ENCODE assay signal across 7 mouse cellular contexts in genomic region chr11:106255685-106256451, GRCm38 (mm10). TPM values are rescaled to one million over a fixed set of nuclear protein-coding genes. Genes with fewer than 3 reads are reported as not detected.
DNase-seq lines count a peak whose midpoint lies in the region; ATAC-seq lines count a peak whose summit lies in the region.

TSS of gene Ftsj3 (minus strand) at chr11:106256079.
TSS of gene Psmc5 (plus strand) at chr11:106256154.

- DNase-seq in adrenal gland, postnatal 14 days: peak; percentile 99
- peak; percentile 98 for DNase-seq in embryonic facial prominence, embryonic 11.5 days (ENCODE audit: low spot score)
- peak; percentile 99 for DNase-seq in heart, adult 11 months
- peak; percentile 99 for DNase-seq in kidney, adult 18-20 months
- peak; percentile 97 for DNase-seq in limb, embryonic 11.5 days (ENCODE audit: low spot score)
- DNase-seq in midbrain, embryonic 14.5 days: peak; percentile 99
- DNase-seq in spleen, adult 18-20 months: peak; percentile 94 to 99

- H3K4me3 ChIP-seq in embryonic facial prominence, embryonic 11.5 days (ENCODE audit: low read depth, low read length): peak within 1 kb of the TSS; percentile 59
- peak within 1 kb of the TSS; percentile 93 for H3K4me3 ChIP-seq in limb, embryonic 11.5 days (ENCODE audit: low read depth, low read length)
- peak within 1 kb of the TSS; percentile 84 for H3K4me3 ChIP-seq in midbrain, embryonic 14.5 days (replicated peaks; ENCODE audit: low read depth, low read length)

- peaks cover 8% of the 10 kb centered on the region for H3K36me3 ChIP-seq in embryonic facial prominence, embryonic 11.5 days (replicated peaks; ENCODE audit: control insufficient read depth, insufficient read depth, low read depth, low read length)
- peaks cover 33% of the 10 kb centered on the region for H3K36me3 ChIP-seq in limb, embryonic 11.5 days (ENCODE audit: control insufficient read depth, insufficient read depth, low read length)
- peaks cover 54% of the 10 kb centered on the region for H3K36me3 ChIP-seq in midbrain, embryonic 14.5 days (ENCODE audit: control insufficient read depth, insufficient read depth, low read length)

- H3K4me2 ChIP-seq in embryonic facial prominence, embryonic 11.5 days (ENCODE audit: low read depth, low read length): peak within 1 kb of the TSS; percentile 90
- peak within 1 kb of the TSS; percentile 86 for H3K4me2 ChIP-seq in limb, embryonic 11.5 days (ENCODE audit: low read depth, severe bottlenecking)
- peak within 1 kb of the TSS; percentile 97 for H3K4me2 ChIP-seq in midbrain, embryonic 14.5 days (ENCODE audit: low read length)

- peak; percentile 86 for ATAC-seq in embryonic facial prominence, embryonic 11.5 days (replicated peaks; ENCODE audit: insufficient number of reproducible peaks, low FRiP score, low TSS enrichment, low read depth)
- peak; percentile 91 for ATAC-seq in limb, embryonic 11.5 days (ENCODE audit: insufficient number of reproducible peaks, low FRiP score, low TSS enrichment, low read depth)
- peak; percentile 96 for ATAC-seq in midbrain, embryonic 14.5 days (ENCODE audit: low FRiP score, low TSS enrichment)

- H3K9ac ChIP-seq in embryonic facial prominence, embryonic 11.5 days (replicated peaks; ENCODE audit: low read length): peak within 1 kb of the TSS; percentile 65
- H3K9ac ChIP-seq in limb, embryonic 11.5 days (ENCODE audit: low read length): peak within 1 kb of the TSS; percentile 91
- H3K9ac ChIP-seq in midbrain, embryonic 14.5 days (replicated peaks; ENCODE audit: low read length): peak within 1 kb of the TSS; percentile 74

- no peak within 1 kb of the TSS for H3K27ac ChIP-seq in embryonic facial prominence, embryonic 11.5 days (replicated peaks; ENCODE audit: low read depth, low read length)
- 0 out of 2 replicates have a peak within 1 kb of the TSS, but pooled peaks have one; percentile 21 for H3K27ac ChIP-seq in limb, embryonic 11.5 days (replicated peaks; ENCODE audit: low read depth, low read length)
- peak within 1 kb of the TSS; percentile 75 for H3K27ac ChIP-seq in midbrain, embryonic 14.5 days (replicated peaks; ENCODE audit: low read depth, low read length)

- no peaks in the 10 kb centered on the region for H3K27me3 ChIP-seq in embryonic facial prominence, embryonic 11.5 days (ENCODE audit: control insufficient read depth, insufficient read depth, low read length)
- H3K27me3 ChIP-seq in limb, embryonic 11.5 days (ENCODE audit: control insufficient read depth, insufficient read depth, low read length): no peaks in the 10 kb centered on the region
- H3K27me3 ChIP-seq in midbrain, embryonic 14.5 days (ENCODE audit: control insufficient read depth, insufficient read depth, low read length): no peaks in the 10 kb centered on the region

- WGBS in embryonic facial prominence, embryonic 11.5 days: under 1% methylated on average over 42 of the region's 42 CpGs
- WGBS in limb, embryonic 11.5 days: under 1% methylated on average over 42 of the region's 42 CpGs
- under 1% methylated on average over 42 of the region's 42 CpGs for WGBS in midbrain, embryonic 14.5 days

- H3K4me1 ChIP-seq in embryonic facial prominence, embryonic 11.5 days (ENCODE audit: control insufficient read depth, insufficient read depth, low read length): 0 out of 2 replicates have a peak, but pooled peaks cover 2% of the 10 kb centered on the region
- peaks cover 13% of the 10 kb centered on the region for H3K4me1 ChIP-seq in limb, embryonic 11.5 days (ENCODE audit: control insufficient read depth, insufficient read depth, low read length)
- H3K4me1 ChIP-seq in midbrain, embryonic 14.5 days (ENCODE audit: control insufficient read depth, insufficient read depth, low read length): peaks cover 21% of the 10 kb centered on the region

- no peaks in the 10 kb centered on the region for H3K9me3 ChIP-seq in embryonic facial prominence, embryonic 11.5 days (replicated peaks; ENCODE audit: control insufficient read depth, low read length)
- H3K9me3 ChIP-seq in limb, embryonic 11.5 days (ENCODE audit: control insufficient read depth, low read length): no peaks in the 10 kb centered on the region
- no peaks in the 10 kb centered on the region for H3K9me3 ChIP-seq in midbrain, embryonic 14.5 days (ENCODE audit: control insufficient read depth, low read length)

RNA-seq across cellular contexts. Expression of gene Ftsj3, which starts in this region (rescaled TPM):
- 66.1 and 77.0 TPM in 2 replicates for total RNA-seq in adrenal gland, postnatal 14 days (2021)
- polyA plus RNA-seq in embryonic facial prominence, embryonic 11.5 days (2014; fragmentation: Nextera tagmentation; extraction: Ambion mirVana): 76.2 and 80.5 TPM in 2 replicates
- polyA plus RNA-seq in limb, embryonic 11.5 days (2014; fragmentation: Nextera tagmentation; extraction: Ambion mirVana): 72.6 and 74.9 TPM in 2 replicates
- polyA plus RNA-seq in midbrain, embryonic 14.5 days (2014; fragmentation: Nextera tagmentation; extraction: Ambion mirVana): 22.0 and 30.2 TPM in 2 replicates

RNA-seq across cellular contexts. Expression of gene Psmc5, which starts in this region (rescaled TPM):
- total RNA-seq in adrenal gland, postnatal 14 days (2021): 141 and 146 TPM in 2 replicates
- 389 and 396 TPM in 2 replicates for polyA plus RNA-seq in embryonic facial prominence, embryonic 11.5 days (2014; fragmentation: Nextera tagmentation; extraction: Ambion mirVana)
- 380 and 388 TPM in 2 replicates for polyA plus RNA-seq in limb, embryonic 11.5 days (2014; fragmentation: Nextera tagmentation; extraction: Ambion mirVana)
- 265 and 286 TPM in 2 replicates for polyA plus RNA-seq in midbrain, embryonic 14.5 days (2014; fragmentation: Nextera tagmentation; extraction: Ambion mirVana)
